Mouse (Mus musculus): ENCODE results near the gene Acot4. TPM values are rescaled to one million over a fixed set of nuclear protein-coding genes. Genes with fewer than 3 reads are reported as not detected.
"Not testable (repeated sequence)": the region's sequence is repeated elsewhere in the genome, so short reads cannot be mapped to it uniquely, and the experiment has no call there.

Gene Acot4
- polyA plus RNA-seq, 1 experiment from 2014 or later, result 10.0 TPM

DNA sequence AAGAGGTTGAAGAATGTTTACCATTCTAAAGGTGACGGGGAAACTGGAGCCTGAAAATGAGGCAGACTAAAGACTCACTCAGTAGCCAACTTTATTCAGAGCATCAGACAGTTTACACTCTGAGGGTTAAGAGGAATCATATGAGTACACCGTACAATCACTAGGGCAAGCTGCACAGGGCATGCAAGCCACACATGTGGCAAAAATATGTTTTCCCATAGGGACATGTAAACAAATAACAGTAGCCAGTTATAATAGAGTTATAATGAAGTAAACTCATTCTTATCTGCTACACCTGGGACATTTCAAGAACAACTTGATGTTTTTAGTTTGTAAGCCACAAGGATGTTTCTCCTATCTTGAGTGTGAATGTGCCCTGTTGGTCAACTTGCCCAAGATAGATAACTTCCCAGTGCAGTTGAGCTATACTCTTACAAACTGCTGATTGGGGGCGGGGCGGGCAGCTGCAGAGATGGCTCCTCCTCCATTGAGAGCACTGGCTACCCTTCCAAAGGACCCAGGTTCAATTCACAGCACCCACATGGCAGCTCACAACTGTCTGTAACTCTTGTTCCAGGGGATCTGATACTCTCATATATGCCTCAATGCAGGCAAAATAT, 39.3 kb downstream of the Acot4 start:
- no peak for ATAC-seq (ENCODE audit: low read depth)

DNA sequence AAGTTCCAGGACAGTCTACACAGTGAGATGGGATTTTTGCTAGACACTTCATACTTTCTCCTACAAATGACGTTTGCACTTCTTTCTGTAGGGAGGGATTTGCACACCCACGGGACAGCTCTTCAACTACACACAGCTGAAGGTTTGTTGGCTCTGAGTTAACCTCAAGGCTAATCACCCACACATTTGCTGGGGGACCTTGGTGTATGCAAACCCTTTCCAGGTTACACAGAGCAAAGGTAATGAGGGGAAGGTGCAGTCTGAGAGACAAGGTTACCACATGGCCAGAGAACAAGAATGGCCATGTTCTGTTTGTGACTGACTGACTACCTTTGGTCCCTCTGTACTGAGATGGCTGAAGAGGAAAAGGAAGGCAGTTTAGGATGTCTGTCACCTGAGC, 45.7 kb downstream of the Acot4 start:
- ATAC-seq (ENCODE audit: low read depth), result no peak
- Histone ChIP-seq H3K4me3 (ENCODE audit: low read depth, low read length) (no peak overlapping the region), H3K27ac (ENCODE audit: low read length) (no peak overlapping the region), H3K4me1 (ENCODE audit: control insufficient read depth, low read depth, low read length) (no peaks in the 10 kb centered on the region), H3K4me2 (ENCODE audit: low read depth, low read length) (no peak overlapping the region), H3K36me3 (ENCODE audit: control insufficient read depth, insufficient read depth) (no peaks in the 10 kb centered on the region), H3K9me3 (replicated peaks; ENCODE audit: control insufficient read depth, low read length) (no peaks in the 10 kb centered on the region), H3K27me3 (ENCODE audit: control insufficient read depth, insufficient read depth, low read depth, low read length) (no peaks in the 10 kb centered on the region), H3K9ac (ENCODE audit: low read depth, low read length) (no peak overlapping the region)
- 59% methylated on average over 2 of the region's 2 CpGs for WGBS (ENCODE audit: insufficient replicate concordance)

More for the DNA sequence above, 39.3 kb downstream of the Acot4 start:
- no peak overlapping the region for H3K4me2 ChIP-seq (ENCODE audit: low read depth, low read length)
- WGBS (ENCODE audit: insufficient replicate concordance), result 56% methylated on average over 4 of the region's 4 CpGs
- H3K4me1 ChIP-seq (ENCODE audit: control insufficient read depth, low read depth, low read length), result no peaks in the 10 kb centered on the region
- no peaks in the 10 kb centered on the region for H3K36me3 ChIP-seq (ENCODE audit: control insufficient read depth, insufficient read depth)
- no peak overlapping the region for H3K9ac ChIP-seq (ENCODE audit: low read depth, low read length)
- no peak overlapping the region for H3K4me3 ChIP-seq (ENCODE audit: low read depth, low read length)
- no peak overlapping the region for H3K27ac ChIP-seq (ENCODE audit: low read length)
- H3K27me3 ChIP-seq (ENCODE audit: control insufficient read depth, insufficient read depth, low read depth, low read length), result no peaks in the 10 kb centered on the region
- H3K9me3 ChIP-seq (replicated peaks; ENCODE audit: control insufficient read depth, low read length), result no peaks in the 10 kb centered on the region

DNA sequence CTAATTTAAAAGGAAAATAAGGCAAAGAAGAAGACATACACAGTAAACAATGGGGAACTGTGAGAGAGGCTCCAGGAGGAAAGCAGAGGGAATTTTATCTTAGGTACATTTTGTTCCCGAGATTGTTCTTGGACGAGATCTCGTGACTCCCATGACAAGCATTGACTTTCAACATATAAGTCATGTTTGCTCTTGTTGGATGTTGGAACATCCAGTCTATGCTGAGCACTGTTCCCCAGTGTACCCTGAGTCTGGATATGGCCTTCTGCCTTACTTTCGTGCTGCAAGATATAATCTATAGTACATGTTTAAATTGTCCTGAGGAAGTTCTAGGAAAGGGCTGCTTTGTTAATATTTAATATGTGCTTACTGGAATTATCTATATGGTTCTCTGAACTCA, 46.4 kb downstream of the Acot4 start:
- no peak overlapping the region for H3K9ac ChIP-seq (ENCODE audit: low read depth, low read length)
- 62% methylated on average over 4 of the region's 4 CpGs for WGBS (ENCODE audit: insufficient replicate concordance)
- no peak overlapping the region for H3K4me3 ChIP-seq (ENCODE audit: low read depth, low read length)
- H3K36me3 ChIP-seq (ENCODE audit: control insufficient read depth, insufficient read depth), result no peaks in the 10 kb centered on the region
- no peaks in the 10 kb centered on the region for H3K9me3 ChIP-seq (replicated peaks; ENCODE audit: control insufficient read depth, low read length)
- H3K27me3 ChIP-seq (ENCODE audit: control insufficient read depth, insufficient read depth, low read depth, low read length), result no peaks in the 10 kb centered on the region
- no peaks in the 10 kb centered on the region for H3K4me1 ChIP-seq (ENCODE audit: control insufficient read depth, low read depth, low read length)
- H3K27ac ChIP-seq (ENCODE audit: low read length), result no peak overlapping the region
- ATAC-seq (ENCODE audit: low read depth), result no peak
- no peak overlapping the region for H3K4me2 ChIP-seq (ENCODE audit: low read depth, low read length)

DNA sequence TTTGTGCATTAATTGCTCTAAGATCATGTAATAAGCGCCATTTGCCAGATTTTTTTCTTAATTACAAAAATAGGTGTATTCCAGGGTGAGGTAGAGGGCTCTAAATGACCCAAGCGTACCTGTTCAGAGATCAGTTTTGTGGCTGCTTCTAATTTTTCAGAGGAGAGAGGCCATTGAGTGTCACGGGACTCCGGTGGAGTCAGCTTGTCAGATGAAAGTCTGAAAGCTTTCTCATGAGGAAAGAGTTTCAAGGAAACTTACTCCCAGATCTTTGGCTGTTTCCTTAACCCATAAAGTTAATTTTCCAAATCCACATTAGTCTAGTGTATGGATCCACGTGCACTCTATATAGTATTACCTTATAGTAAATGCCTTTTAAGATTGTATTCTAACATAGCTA, 56.5 kb downstream of the Acot4 start:
- not testable (repeated sequence) for H3K9ac ChIP-seq (ENCODE audit: low read depth, low read length); H3K27me3 ChIP-seq (ENCODE audit: control insufficient read depth, insufficient read depth, low read depth, low read length); H3K36me3 ChIP-seq (ENCODE audit: control insufficient read depth, insufficient read depth); H3K9me3 ChIP-seq (replicated peaks; ENCODE audit: control insufficient read depth, low read length); H3K4me2 ChIP-seq (ENCODE audit: low read depth, low read length); ATAC-seq (ENCODE audit: low read depth); H3K4me3 ChIP-seq (ENCODE audit: low read depth, low read length); H3K4me1 ChIP-seq (ENCODE audit: control insufficient read depth, low read depth, low read length); H3K27ac ChIP-seq (ENCODE audit: low read length)
- 68% methylated on average over 5 of the region's 5 CpGs for WGBS (ENCODE audit: insufficient replicate concordance)

Other genes with a start within 250 kb of the Acot4 start
- 16.8 and 17.4 TPM in 2 replicates for gene Numb, start 116.4 kb upstream of the Acot4 start, polyA plus RNA-seq (2015; fragmentation: Nextera tagmentation; extraction: Ambion mirVana)
- 4.4 and 4.6 TPM in 2 replicates for gene Riox1, start 87.8 kb upstream of the Acot4 start, polyA plus RNA-seq (2015; fragmentation: Nextera tagmentation; extraction: Ambion mirVana)
- not detected in 2 replicates for gene Heatr4, start 53.5 kb upstream of the Acot4 start, polyA plus RNA-seq (2015; fragmentation: Nextera tagmentation; extraction: Ambion mirVana)
- gene Acot2, start 50.5 kb upstream of the Acot4 start, polyA plus RNA-seq (2015; fragmentation: Nextera tagmentation; extraction: Ambion mirVana), result 11.2 and 12.3 TPM in 2 replicates
- 30.2 and 36.4 TPM in 2 replicates for gene Acot1, start 28.9 kb upstream of the Acot4 start, polyA plus RNA-seq (2015; fragmentation: Nextera tagmentation; extraction: Ambion mirVana)
- gene Gm49366, start 556 bp downstream of the Acot4 start, polyA plus RNA-seq (2015; fragmentation: Nextera tagmentation; extraction: Ambion mirVana), result not detected in 2 replicates
- 6.3 and 6.7 TPM in 2 replicates for gene Acot3, start 13.8 kb downstream of the Acot4 start, polyA plus RNA-seq (2015; fragmentation: Nextera tagmentation; extraction: Ambion mirVana)
- not detected in 2 replicates for gene Acot5, start 30.9 kb downstream of the Acot4 start, polyA plus RNA-seq (2015; fragmentation: Nextera tagmentation; extraction: Ambion mirVana)
- gene Acot6, start 62.3 kb downstream of the Acot4 start, polyA plus RNA-seq (2015; fragmentation: Nextera tagmentation; extraction: Ambion mirVana), result 0.33 and 0.41 TPM in 2 replicates
- gene Dnal1, start 76.0 kb downstream of the Acot4 start, polyA plus RNA-seq (2015; fragmentation: Nextera tagmentation; extraction: Ambion mirVana), result 0.33 and 0.42 TPM in 2 replicates
- 0.12 and 0.14 TPM in 2 replicates for gene Pnma1, start 110.1 kb downstream of the Acot4 start, polyA plus RNA-seq (2015; fragmentation: Nextera tagmentation; extraction: Ambion mirVana)
- 6.9 and 7.8 TPM in 2 replicates for gene Elmsan1, start 180.5 kb downstream of the Acot4 start, polyA plus RNA-seq (2015; fragmentation: Nextera tagmentation; extraction: Ambion mirVana)
- 22.8 and 25.2 TPM in 2 replicates for gene Ptgr2, start 246.9 kb downstream of the Acot4 start, polyA plus RNA-seq (2015; fragmentation: Nextera tagmentation; extraction: Ambion mirVana)